Mouse (Mus musculus): ENCODE data around the gene Flii.

DNA sequence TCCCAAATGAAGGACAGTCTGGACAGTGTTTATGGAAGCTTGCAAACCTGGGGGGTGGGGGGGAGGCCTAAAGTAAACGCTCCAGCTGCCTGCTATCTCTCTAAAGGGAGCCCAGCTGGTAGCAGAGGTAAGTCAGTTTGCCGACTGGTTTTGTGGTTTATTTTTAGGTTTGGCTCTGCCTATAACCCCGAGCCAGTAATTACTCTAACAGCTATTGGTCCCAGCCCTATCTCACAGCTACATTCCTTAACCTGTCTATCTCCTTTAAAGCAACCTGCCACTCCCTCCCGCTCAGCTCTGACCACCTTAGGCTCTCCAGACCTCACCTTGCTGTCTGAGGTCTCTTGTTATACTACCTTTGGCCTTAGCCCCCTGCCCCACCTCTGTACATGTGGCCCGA lies 7.8 kb downstream of the Flii start:
- TF ChIP-seq FLI1 (IDR thresholded peaks at IDR 0.05; ENCODE audit: low read length) = no peak
- TF ChIP-seq GATA1 (IDR thresholded peaks at IDR 0.05; ENCODE audit: borderline replicate concordance, low read length) = no peak

All from megakaryocyte, embryonic 14.5 days (primary cell).